Mouse (Mus musculus): ENCODE data around the gene Clcnkb.

Gene Clcnkb

GRCm38 (mm10) chr4:141415924-141416323 is at the start of gene Clcnkb:
Gene Clcnkb, minus strand, starts transcription at chr4:141416014.
- peak; percentile 74 for DNase-seq

DNA sequence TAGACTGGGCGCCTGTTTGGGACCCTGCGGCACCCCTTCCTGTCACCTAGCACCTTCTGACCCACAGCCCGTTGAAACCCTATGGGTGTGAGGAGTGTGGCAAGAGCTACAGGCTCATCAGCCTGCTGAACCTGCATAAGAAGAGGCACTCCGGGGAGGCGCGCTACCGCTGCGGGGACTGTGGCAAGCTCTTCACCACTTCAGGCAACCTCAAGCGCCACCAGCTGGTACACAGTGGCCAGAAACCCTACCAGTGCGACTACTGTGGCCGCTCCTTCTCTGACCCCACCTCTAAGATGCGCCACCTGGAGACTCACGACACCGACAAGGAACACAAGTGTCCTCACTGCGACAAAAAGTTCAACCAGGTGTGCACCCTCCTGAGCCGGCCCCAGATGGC is 48.9 kb upstream of the Clcnkb start:
- DNase-seq, result no peak

DNA sequence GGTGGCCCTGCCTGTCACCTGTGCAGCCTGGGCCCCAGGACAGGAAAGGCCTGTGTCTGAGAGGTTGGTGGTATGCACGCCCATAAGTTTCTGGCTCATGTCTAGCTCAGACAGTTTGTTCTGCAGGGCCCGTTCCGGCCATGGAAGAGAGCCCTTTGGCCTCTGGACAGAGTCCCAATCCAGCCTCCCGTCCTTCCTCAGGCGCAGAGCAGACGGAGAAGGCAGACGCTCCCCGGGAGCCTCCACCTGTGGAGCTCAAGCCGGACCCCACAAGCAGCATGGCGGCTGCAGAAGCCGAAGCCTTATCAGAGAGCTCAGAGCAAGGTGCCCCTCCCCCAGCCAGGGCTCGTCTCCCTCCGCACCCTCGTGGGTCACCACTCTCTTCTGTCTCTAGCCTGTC is 47.7 kb upstream of the Clcnkb start:
- DNase-seq, result peak; percentile 77

GRCm38 (mm10) chr4:141461576-141461975 is 45.8 kb upstream of the Clcnkb start:
- no peak for DNase-seq

- DNase-seq, result no peak
Measured at GRCm38 (mm10) chr4:141461088-141461487, 45.3 kb upstream of the Clcnkb start.

- DNase-seq, result no peak
Measured at GRCm38 (mm10) chr4:141460481-141460880, 44.7 kb upstream of the Clcnkb start.

DNA sequence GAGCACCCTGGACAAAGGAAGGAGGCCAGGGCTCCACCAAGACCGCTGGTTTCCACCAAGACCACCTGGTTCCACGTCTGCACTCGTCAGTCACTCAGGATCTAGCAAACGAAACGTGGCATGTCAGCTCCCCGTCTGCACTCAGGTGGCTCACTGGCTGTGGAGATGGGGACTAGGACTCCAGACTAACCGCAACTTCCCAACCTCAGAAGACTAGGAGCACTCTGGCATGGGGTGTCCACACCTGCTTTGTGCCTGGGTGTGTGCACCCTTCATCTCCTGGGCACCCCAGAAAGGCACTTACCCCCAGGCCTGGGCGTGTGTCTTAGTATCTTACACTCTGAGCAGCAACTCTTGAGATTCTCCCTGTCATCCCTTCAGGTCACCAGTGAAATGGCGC is 44.0 kb upstream of the Clcnkb start:
- no peak for DNase-seq

- DNase-seq, result no peak
Measured at GRCm38 (mm10) chr4:141458888-141459287, 43.1 kb upstream of the Clcnkb start.

DNA sequence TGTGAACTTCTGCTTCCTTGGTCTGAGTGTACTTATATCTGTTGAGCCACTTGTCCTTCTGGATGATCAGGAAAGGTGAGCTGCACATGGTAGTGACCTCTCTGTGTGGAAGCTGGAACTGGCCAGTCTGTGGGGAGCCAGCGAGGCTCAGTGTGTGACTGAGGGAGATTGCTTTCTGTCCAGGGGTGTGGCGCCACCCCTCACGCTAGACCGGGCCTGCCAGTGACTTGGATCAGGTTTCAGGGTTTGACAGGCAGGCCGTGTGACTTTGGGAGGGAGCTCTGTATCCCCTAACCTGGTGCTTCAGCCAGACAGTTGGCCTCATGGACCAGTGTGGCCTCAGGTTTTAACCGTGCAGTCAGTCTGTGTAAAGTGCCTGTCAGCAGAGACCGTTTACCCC is 42.4 kb upstream of the Clcnkb start:
- peak; percentile 47 for DNase-seq

- DNase-seq, result no peak
Measured at GRCm38 (mm10) chr4:141456193-141456938, 40.6 kb upstream of the Clcnkb start.

GRCm38 (mm10) chr4:141455526-141455925 is 39.7 kb upstream of the Clcnkb start:
- no peak for DNase-seq

GRCm38 (mm10) chr4:141454581-141455350 is 39.0 kb upstream of the Clcnkb start:
- no peak for DNase-seq

DNA sequence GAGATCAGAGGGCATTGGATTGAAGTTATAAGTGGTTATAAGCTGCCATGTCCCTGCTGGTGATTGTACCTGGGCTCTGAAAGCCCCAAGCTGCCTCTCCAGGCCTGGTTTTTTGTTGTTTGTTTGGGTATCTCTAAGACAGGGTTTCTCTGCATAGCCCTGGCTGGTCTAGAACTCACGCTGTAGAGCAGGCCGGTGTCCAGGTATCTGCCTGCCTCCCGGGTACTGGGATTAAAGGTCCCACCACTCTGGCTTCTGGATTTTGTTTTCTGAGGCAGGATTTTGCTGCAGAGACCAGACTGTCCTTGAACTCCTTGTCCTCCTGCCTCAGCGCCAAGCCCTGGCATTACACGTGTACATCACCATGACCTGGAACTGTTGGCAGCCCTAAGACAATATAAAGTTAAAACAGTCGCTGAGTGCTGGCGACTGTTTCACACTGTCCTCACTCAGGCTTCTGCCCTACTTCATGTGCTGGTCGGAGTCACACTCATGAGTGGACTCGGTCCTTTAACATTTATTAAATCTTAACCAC is 36.2 kb upstream of the Clcnkb start:
- peak; percentile 43 for DNase-seq

DNA sequence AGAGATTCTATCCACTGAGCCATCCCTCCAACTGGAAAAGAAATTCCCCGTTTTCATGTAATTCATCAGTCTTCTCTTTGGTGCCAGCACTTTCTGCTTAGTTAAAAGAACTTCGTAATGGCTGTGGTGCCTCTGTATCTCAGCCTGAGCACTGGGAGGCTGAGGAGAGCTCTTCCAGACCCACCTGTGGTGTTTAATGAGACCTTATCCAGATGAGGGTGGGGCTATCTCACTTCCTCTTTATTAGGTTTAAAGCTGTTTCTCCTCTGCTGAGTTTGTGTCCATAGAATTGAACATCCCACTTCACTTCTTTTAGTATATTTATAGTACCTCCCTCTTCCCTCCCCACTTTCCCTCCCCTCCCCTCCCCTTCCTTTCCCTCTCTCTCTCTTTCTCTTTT is 35.4 kb upstream of the Clcnkb start:
- DNase-seq, result no peak

DNA sequence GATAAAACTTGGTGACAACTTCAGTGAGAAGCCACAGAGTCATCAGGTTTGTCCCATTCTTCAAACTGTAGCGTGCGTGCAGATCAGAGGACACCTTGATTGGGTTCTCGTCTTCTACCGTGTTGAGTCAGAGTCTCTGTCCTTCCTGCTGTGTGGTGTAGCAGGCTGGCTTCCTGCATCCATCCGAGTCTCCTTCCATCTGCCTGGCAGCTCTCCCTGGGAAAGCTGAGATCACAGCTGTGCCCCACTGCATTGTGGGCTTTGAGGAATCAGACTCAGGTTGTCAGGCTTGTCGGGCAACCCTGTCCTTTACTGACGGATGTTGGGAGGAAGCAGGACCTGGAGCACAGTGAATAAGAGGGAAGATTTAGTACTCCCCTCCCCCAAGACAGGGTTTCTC is 30.4 kb upstream of the Clcnkb start:
- no peak for DNase-seq

DNA sequence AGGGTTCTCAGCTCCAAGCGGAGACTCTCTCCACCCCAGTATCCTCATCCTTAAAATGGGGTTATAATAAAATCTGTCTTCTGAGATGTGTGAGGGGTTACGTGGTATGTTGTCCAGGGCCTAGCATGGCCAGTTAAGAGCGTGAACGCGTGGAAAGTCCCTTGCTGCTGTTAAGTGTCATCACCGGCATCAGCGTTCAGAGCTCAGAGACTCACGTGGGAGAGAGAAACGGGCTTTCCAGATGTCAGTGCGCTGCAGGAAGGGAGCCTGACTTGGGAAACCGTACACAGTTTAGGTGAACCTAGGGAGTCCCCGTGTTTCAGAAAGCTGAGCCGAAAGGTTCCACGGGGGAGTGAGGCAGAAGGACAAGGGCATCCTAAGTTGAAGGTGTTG is 29.5 kb upstream of the Clcnkb start:
- no peak for DNase-seq

DNA sequence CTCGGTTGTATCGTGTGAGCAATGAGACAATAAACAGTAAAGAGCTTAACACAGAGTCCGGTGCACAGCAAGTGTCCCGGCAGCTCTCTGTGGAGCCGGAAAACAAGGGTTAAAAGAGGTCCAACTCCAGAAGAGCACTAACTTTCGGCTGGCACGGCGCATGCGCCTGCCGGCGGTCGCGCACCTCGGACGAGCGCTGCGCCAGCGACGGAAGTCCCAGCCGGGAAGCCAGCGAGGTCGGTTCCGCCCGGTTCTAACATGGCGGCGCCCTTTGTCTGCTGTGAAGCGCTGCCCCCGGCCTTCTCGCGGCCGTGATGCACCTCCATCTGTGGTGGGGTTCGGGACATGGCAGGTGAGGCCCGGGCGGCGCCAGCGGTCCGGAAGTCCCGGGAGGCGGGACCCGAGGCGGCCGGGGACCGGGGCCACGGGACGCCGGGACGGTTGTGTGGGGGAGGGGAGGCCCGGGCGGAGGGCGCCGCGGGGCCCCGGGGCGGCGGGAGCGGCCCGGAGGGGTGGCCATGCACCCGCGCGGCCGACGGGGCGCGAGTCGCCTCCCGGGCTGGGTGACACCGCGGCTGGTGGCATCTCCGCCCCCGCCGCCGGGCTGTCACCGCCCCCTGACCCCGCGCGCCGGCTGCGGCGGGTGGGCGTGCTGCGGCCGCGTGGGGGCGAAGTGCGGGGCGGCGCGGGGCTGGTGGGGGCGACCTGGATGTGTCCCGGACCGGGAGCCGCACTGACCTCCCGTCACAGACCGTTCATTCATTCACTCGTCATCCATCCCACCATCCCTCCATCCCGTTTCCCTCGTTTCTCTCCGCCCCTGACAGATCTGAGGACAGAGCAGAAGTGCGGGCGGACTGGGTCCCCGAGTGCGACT is 28.9 kb upstream of the Clcnkb start, which contains the start of gene Zbtb17:
TSS of gene Zbtb17 (plus strand) at position 204 of the 877 bp plus-strand sequence.
- peak; percentile 87 for DNase-seq

DNA sequence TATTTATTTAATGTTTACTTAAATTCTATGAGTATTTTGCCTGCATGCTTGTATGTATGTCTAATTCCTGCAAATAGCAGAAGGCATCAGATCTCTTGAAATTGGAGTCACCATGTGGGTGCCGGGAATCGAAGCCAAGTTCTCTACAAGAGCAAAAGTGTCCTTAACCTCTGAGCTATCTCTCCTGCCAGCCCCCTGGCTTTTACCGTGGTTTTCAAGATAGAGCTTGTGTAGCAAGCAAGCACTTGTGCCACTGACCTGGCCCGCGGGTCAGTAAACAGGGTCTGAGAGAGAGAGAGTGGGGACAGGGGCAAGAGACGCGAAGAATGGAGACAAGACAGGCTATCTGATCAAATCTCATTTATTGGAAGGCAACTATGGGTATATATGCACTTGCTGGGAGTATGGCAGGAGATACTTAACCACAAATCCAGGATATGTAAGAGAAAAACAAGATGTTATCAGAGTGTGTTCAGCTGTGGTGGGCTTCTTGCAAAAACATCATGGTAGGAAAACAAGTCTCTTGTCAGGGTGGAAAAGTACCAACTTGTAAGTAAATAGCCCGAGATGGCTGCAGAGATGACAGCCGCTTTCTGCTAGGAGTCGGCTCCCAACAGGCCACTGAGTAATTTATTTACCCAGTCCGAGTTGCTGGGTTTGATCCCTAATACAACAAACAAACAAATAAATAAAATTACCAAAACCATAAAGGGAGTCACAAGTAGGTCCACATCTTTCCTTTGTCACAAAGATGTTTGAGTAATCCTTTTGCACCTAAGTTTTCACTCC is 28.0 kb upstream of the Clcnkb start:
- no peak for DNase-seq

GRCm38 (mm10) chr4:141440877-141441276 is 25.1 kb upstream of the Clcnkb start:
- DNase-seq, result peak; percentile 89

DNA sequence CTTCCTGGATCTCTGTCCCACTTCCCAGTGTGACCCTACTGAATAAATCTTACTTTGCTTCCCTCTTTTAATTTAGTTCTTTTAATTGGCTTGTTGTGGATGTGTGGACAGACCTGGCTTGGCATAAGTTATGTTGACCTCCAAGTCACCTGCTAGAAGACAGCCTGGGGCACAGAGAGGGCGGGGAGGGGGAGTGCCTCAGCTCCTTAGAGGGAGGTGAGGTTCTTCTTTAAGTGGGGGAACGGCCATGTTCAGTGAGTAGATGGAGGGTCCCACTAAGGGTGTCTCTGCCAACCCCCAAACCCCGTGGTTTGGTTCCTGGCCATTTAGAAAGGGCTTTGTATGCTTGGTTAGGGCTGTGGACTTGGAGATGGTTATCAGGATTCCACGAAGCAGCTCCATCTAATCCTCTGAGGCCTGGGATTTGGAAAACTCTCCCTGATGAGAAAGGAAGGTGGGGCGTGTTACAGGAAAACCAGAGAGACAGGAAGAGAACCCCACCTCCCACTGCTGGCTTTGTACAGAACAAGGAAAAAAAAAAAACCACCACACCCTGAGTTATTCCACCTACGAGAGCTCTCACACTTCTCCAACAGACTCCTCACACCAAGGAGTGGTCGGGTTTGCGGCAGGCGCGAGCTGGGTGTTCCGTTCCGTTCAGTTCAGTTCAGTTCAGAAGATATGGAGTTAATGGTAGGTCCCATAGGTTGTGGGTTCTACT is 23.4 kb upstream of the Clcnkb start:
- peak; percentile 68 for DNase-seq

DNA sequence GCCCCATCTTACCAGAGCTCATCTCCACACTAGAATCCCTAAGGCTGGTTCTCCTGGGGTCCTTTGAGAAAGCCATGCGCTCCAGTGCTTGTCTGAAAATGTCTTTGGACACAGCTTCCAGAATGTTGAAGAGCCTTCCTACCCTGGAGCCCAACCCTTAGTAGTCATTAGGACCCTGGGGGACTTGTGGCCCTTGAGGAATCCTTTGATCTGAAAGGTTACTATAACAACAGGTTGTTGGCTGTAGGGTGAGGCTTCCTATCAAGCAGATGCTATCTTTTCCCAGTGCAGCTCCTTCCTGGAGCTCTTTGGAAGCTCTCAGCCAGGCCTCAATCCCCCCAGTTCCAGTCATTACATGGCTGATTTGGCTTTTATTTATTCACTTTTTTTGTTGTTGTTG is 20.2 kb upstream of the Clcnkb start, which contains the start of gene Srarp:
TSS of gene Srarp (minus strand) at position 132 of the 400 bp plus-strand sequence.
- no peak for DNase-seq
